Mouse (Mus musculus) C2C12 (cell line): ENCODE results near the gene Trrap.

Source experiments
- CTCF ChIP-seq: IDR thresholded peaks from one replicate; pipeline ENCODE4 v1.5.1; 2011; ENCODE audit not compliant: control insufficient read depth, insufficient read depth, insufficient read length
- MYOD1 ChIP-seq: IDR thresholded peaks from one replicate; pipeline ENCODE4 v1.6.1; 2011; ENCODE audit warnings: low read depth; ENCODE audit not compliant: control insufficient read depth, insufficient read length
- MYOG ChIP-seq: IDR thresholded peaks from one replicate; pipeline ENCODE4 v1.6.1; 2011; ENCODE audit not compliant: control insufficient read depth, insufficient read length; ENCODE audit errors: extremely low read depth
- USF1 ChIP-seq: IDR thresholded peaks from one replicate; pipeline ENCODE4 v1.6.1; 2011; ENCODE audit warnings: low read depth, mild to moderate bottlenecking, control low read depth, moderate library complexity

DNA sequence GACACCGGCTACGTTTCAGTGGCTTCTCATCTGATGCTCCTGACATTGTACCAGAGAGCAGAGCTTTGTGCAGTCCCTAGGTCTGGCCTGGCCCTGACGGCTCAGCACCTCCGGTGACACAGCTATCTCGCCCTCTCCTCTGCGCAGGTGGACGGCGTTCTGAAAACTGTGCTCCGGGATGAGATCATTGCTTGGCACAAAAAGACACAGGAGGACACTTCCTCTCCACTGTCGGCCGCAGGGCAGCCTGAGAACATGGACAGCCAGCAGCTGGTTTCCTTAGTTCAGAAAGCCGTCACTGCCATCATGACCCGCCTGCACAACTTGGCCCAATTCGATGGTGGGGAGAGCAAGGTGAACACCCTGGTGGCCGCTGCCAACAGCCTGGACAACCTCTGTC lies 91.0 kb downstream of the Trrap start:
- TF ChIP-seq MYOG (no peak), CTCF (no peak), MYOD1 (no peak), USF1 (no peak)
